Comparison of ENCODE assay signal across 17 mouse cellular contexts in genomic region chr15:24124241-24124640, GRCm38 (mm10).
"Had no signal": no experiment of that assay in that cellular context is flagged by ENCODE, and none has a peak within 500 bp of the region (broad histone marks: within the 10 kb centered on the region; RNA-seq: fewer than 3 reads in every experiment).

No protein-coding gene starts in this region.

- H3K4me3 ChIP-seq: liver, embryonic 12.5 days; lung, embryonic 15.5 days; megakaryocyte, embryonic 14.5 days; midbrain, embryonic 12.5 days; neural tube, embryonic 12.5 days; stomach, embryonic 15.5 days had no signal

- H3K27me3 ChIP-seq: liver, embryonic 12.5 days; lung, embryonic 15.5 days; megakaryocyte, embryonic 14.5 days; midbrain, embryonic 12.5 days; neural tube, embryonic 12.5 days; stomach, embryonic 15.5 days had no signal

- H3K4me1 ChIP-seq: liver, embryonic 12.5 days; lung, embryonic 15.5 days; megakaryocyte, embryonic 14.5 days; midbrain, embryonic 12.5 days; neural tube, embryonic 12.5 days; stomach, embryonic 15.5 days had no signal

- DNase-seq: lung, adult 2 months; lung, postnatal 14 days; lung, postnatal 36 days; right cerebral cortex, postnatal 14 days; thymus, adult 2 months; thymus, postnatal 25 days; thymus, postnatal 4 days had no signal

- H3K9me3 ChIP-seq: liver, embryonic 12.5 days; lung, embryonic 15.5 days; midbrain, embryonic 12.5 days; neural tube, embryonic 12.5 days; stomach, embryonic 15.5 days had no signal

- H3K36me3 ChIP-seq: liver, embryonic 12.5 days; lung, embryonic 15.5 days; midbrain, embryonic 12.5 days; neural tube, embryonic 12.5 days; stomach, embryonic 15.5 days had no signal

- H3K27ac ChIP-seq: liver, embryonic 12.5 days; liver, embryonic 14.5 days; lung, embryonic 15.5 days; macrophage; midbrain, embryonic 12.5 days; neural tube, embryonic 12.5 days; stomach, embryonic 15.5 days; stomach, postnatal 0 days had no signal

- H3K4me2 ChIP-seq: liver, embryonic 12.5 days; lung, embryonic 15.5 days; midbrain, embryonic 12.5 days; neural tube, embryonic 12.5 days; stomach, embryonic 15.5 days had no signal

- H3K9ac ChIP-seq: liver, embryonic 12.5 days; liver, embryonic 14.5 days; lung, embryonic 15.5 days; midbrain, embryonic 12.5 days; neural tube, embryonic 12.5 days; stomach, embryonic 15.5 days had no signal

- ATAC-seq: liver, embryonic 12.5 days; lung, postnatal 0 days had no signal
